Mouse (Mus musculus) MEL (cell line): Measurements from ENCODE around the gene Mlip. TPM values are rescaled to one million over a fixed set of nuclear protein-coding genes. Genes with fewer than 3 reads are reported as not detected.

Experiments
- DNase-seq: peaks from one replicate; pipeline ENCODE4 v3.0.0; 2011; ENCODE audit warnings: low read depth, low spot score
- H3K27ac ChIP-seq: 2 replicates; pipeline ENCODE4 v1.5.1; 2012; ENCODE audit warnings: low read depth, mild to moderate bottlenecking, control low read depth, low read length, moderate library complexity; ENCODE audit not compliant: control insufficient read depth
- H3K27me3 ChIP-seq, 2 experiments: fragments of 150-350 bp in 1 of 2; sonication (generic) in 1 of 2; 2 replicates each; pipeline ENCODE4 v1.6.1; 2012; ENCODE audit warnings: low read length in 2 of 2, mild to moderate bottlenecking in 2 of 2, improper control_type of control experiment in 1 of 2, moderate library complexity in 1 of 2; ENCODE audit not compliant: insufficient read depth in 2 of 2, control insufficient read depth in 1 of 2
- H3K36me3 ChIP-seq, 2 experiments: 2 replicates each; pipeline ENCODE4 v1.6.1; 2012 to 2014; ENCODE audit warnings: low read length in 2 of 2, improper control_type of control experiment in 1 of 2, inconsistent platforms in 1 of 2, mild to moderate bottlenecking in 1 of 2; ENCODE audit not compliant: insufficient read depth in 2 of 2, control insufficient read depth in 1 of 2
- H3K4me1 ChIP-seq, 2 experiments: fragments of 150-350 bp in 1 of 2; sonication (generic) in 1 of 2; 2 replicates each; pipeline ENCODE4 v1.6.1; 2012; ENCODE audit warnings: low read length in 2 of 2, improper control_type of control experiment in 1 of 2, mild to moderate bottlenecking in 1 of 2; ENCODE audit not compliant: insufficient read depth in 2 of 2, control insufficient read depth in 1 of 2
- H3K4me3 ChIP-seq, 2 experiments: fragments of 150-350 bp in 1 of 2; sonication (generic) in 1 of 2; 2 replicates each; pipeline ENCODE4 v1.5.1; 2012; ENCODE audit warnings: low read depth in 2 of 2, low read length in 2 of 2, mild to moderate bottlenecking in 2 of 2, moderate library complexity in 2 of 2, control low read depth in 1 of 2, improper control_type of control experiment in 1 of 2; ENCODE audit not compliant: control insufficient read depth in 1 of 2, insufficient read depth in 1 of 2
- H3K79me2 ChIP-seq: 2 replicates; pipeline ENCODE4 v1.6.1; 2012; ENCODE audit warnings: mild to moderate bottlenecking, low read length, moderate library complexity; ENCODE audit not compliant: control insufficient read depth, poor library complexity, insufficient read depth
- H3K9ac ChIP-seq: 2 replicates; pipeline ENCODE4 v1.6.1; 2012; ENCODE audit warnings: low read depth, mild to moderate bottlenecking, control low read depth, low read length, moderate library complexity; ENCODE audit not compliant: control insufficient read depth, poor library complexity, severe bottlenecking
- H3K9me3 ChIP-seq: fragments of 150-350 bp; sonication (generic); replicated peaks from 2 replicates; pipeline ENCODE4 v1.6.1; 2012; ENCODE audit warnings: mild to moderate bottlenecking, low read length, improper control_type of control experiment, moderate library complexity; ENCODE audit not compliant: insufficient read depth
- BHLHE40 ChIP-seq: IDR thresholded peaks from 2 replicates; pipeline ENCODE4 v1.6.1; 2012; ENCODE audit warnings: low read depth, mild to moderate bottlenecking, inconsistent platforms, low read length, improper control_type of control experiment, borderline replicate concordance
- CHD1 ChIP-seq: IDR thresholded peaks from 2 replicates; pipeline ENCODE4 v1.6.1; 2012; ENCODE audit warnings: low read depth, mild to moderate bottlenecking, inconsistent platforms, low read length, improper control_type of control experiment
- E2F4 ChIP-seq: IDR thresholded peaks from 2 replicates; pipeline ENCODE4 v1.6.1; 2011; ENCODE audit warnings: low read depth, low read length, improper control_type of control experiment, borderline replicate concordance
- ETS1 ChIP-seq: IDR thresholded peaks from 2 replicates; pipeline ENCODE4 v1.6.1; 2012; ENCODE audit warnings: low read depth, mild to moderate bottlenecking, inconsistent platforms, low read length, improper control_type of control experiment, moderate library complexity
- KAT2A ChIP-seq: conservative IDR thresholded peaks from 2 replicates; pipeline ENCODE4 v1.6.1; 2012; ENCODE audit warnings: low read depth, low read length, improper control_type of control experiment, inconsistent platforms
- MAFK ChIP-seq: IDR thresholded peaks from 2 replicates; pipeline ENCODE4 v1.6.1; 2011; ENCODE audit warnings: low read depth, mild to moderate bottlenecking, low read length, improper control_type of control experiment, borderline replicate concordance
- MYB ChIP-seq: IDR thresholded peaks from 2 replicates; pipeline ENCODE4 v1.6.1; 2011; ENCODE audit warnings: mild to moderate bottlenecking, low read depth, low read length, improper control_type of control experiment
- MYC ChIP-seq: IDR thresholded peaks from 2 replicates; pipeline ENCODE4 v1.6.1; 2011; ENCODE audit warnings: low read depth, mild to moderate bottlenecking, low read length, improper control_type of control experiment, moderate library complexity
- POLR2AphosphoS2 ChIP-seq: IDR thresholded peaks from 2 replicates; pipeline ENCODE4 v1.6.1; 2011; ENCODE audit warnings: low read length, improper control_type of control experiment
- POLR2AphosphoS5 ChIP-seq: IDR thresholded peaks from 2 replicates; pipeline ENCODE4 v1.6.1; 2012; ENCODE audit warnings: low read depth, borderline replicate concordance, mild to moderate bottlenecking, inconsistent platforms, low read length, moderate library complexity, mixed read lengths
- RAD21 ChIP-seq: IDR thresholded peaks from 2 replicates; pipeline ENCODE4 v1.6.1; 2011; ENCODE audit warnings: mild to moderate bottlenecking, low read depth, low read length, improper control_type of control experiment
- UBTF ChIP-seq: IDR thresholded peaks from 2 replicates; pipeline ENCODE4 v1.6.1; 2012; ENCODE audit warnings: low read depth, mild to moderate bottlenecking, inconsistent platforms, low read length, improper control_type of control experiment, moderate library complexity, borderline replicate concordance; ENCODE audit not compliant: insufficient read depth
- USF2 ChIP-seq, 2 experiments: IDR thresholded peaks; 2 replicates each; pipeline ENCODE4 v1.6.1; 2011 to 2012; ENCODE audit warnings: improper control_type of control experiment in 2 of 2, low read length in 2 of 2, borderline replicate concordance in 1 of 2, inconsistent platforms in 1 of 2, low read depth in 1 of 2, mild to moderate bottlenecking in 1 of 2; ENCODE audit not compliant: insufficient read depth in 1 of 2
- ZKSCAN1 ChIP-seq: IDR thresholded peaks from 2 replicates; pipeline ENCODE4 v1.6.1; 2012; ENCODE audit warnings: low read depth, mild to moderate bottlenecking, inconsistent platforms, low read length, improper control_type of control experiment, moderate library complexity
- ZMIZ1 ChIP-seq: IDR thresholded peaks from 2 replicates; pipeline ENCODE4 v1.6.1; 2012; ENCODE audit warnings: low read depth, mild to moderate bottlenecking, inconsistent platforms, low read length, improper control_type of control experiment, moderate library complexity
- ZNF384 ChIP-seq: IDR thresholded peaks from 2 replicates; pipeline ENCODE4 v1.6.1; 2012; ENCODE audit warnings: low read depth, mild to moderate bottlenecking, inconsistent platforms, low read length, improper control_type of control experiment
- polyA plus RNA-seq, 2 experiments: library from polyadenylated mRNA; stranded (reverse) in 1 of 2; unstranded in 1 of 2; fragments of >175 nt in 1 of 2; fragments of >200 nt in 1 of 2; gene quantifications; 2 replicates each; pipeline versions ENCODE4 v1.2.1 to v1.2.4; 2012; ENCODE audit warnings: low replicate concordance in 2 of 2, low read depth in 1 of 2; ENCODE audit not compliant: insufficient read length in 2 of 2, insufficient read depth in 1 of 2, missing spikeins in 1 of 2
- total RNA-seq: library from RNA; depleted of rRNA; stranded (reverse); fragments of 300-350 nt; gene quantifications from 2 replicates; pipeline ENCODE4 v1.2.3, GENCODE M21; 2012

The Mlip gene
- total and polyA plus RNA-seq, 3 experiments = 0.04 TPM; not detected in 2

DNA sequence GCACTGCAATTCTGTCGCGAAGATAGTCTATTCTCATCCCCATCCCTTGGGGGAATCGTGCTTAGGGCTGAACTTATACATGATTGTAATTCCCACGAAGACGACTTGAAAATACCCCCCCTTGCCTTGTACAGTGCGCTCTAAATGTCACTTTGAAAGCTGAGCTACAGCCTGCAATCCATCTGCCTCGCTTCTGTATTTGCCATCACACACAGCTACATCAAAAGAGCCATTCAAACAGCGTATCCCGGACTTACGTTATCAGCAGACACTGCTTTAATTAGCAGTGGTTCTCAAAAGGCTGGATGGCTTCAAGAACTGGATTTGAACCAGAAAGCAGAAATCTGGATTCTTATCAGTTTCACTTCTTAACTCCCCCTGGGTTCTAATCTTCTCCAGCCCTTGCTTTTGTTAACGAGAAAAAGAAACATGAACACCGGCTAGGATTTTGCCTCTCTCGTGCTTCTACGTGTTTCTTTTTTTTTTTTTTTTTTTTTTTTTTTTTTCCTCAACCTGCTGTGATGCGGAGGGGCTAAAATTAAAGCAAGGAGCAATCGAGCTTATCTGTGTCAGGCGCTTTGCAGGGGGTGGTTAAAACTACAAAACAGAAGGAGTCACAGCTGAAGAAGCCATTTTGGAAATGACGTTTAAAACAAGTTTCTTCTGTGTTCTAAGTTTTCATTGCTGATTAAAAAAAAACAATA, 12.5 kb downstream of the Mlip start:
- no peak overlapping the region for H3K9ac ChIP-seq
- H3K79me2 ChIP-seq = no peaks in the 10 kb centered on the region
- no peak overlapping the region for H3K4me3 ChIP-seq
- no peaks in the 10 kb centered on the region; a peak in 2 of 4 replicates for H3K27me3 ChIP-seq
- H3K4me1 ChIP-seq = no peaks in the 10 kb centered on the region
- no peak for DNase-seq
- H3K36me3 ChIP-seq = no peaks in the 10 kb centered on the region
- H3K9me3 ChIP-seq = no peaks in the 10 kb centered on the region
- no peak for TF ChIP-seq UBTF
- no peak for TF ChIP-seq MYB
- H3K27ac ChIP-seq = no peak overlapping the region

DNA sequence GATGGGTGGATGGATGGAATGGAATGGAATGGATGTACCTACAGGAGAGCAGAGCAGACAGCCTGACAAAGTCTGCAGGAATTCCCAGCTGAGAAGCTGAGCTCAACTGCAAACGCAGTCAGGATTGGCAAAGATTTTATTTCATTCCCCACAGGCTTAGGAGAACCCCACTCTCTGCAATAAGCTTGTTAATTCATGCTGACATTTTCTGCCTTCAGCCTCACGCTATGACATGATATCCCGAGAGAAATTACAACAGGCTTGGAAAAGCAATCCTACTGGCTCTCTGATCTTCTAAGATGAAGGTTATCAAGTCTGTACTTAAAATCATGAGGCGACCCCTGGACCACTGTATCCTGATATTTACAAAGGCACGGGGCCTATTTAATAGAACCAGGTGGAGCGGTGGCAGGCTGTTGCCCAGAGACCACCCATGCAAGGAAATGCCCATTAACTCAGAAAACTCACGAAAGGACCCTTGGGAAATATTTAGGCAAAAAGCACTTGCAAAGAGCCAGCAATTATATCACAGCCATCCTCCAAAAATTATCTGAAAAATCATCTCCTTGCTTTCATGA, 13.1 kb downstream of the Mlip start:
- Histone ChIP-seq H3K4me3 (no peak overlapping the region), H3K27me3 (no peaks in the 10 kb centered on the region; a peak in 2 of 4 replicates), H3K9me3 (no peaks in the 10 kb centered on the region), H3K27ac (no peak overlapping the region), H3K36me3 (no peaks in the 10 kb centered on the region), H3K79me2 (no peaks in the 10 kb centered on the region), H3K4me1 (no peaks in the 10 kb centered on the region), H3K9ac (no peak overlapping the region)
- no peak for DNase-seq
- no peak for TF ChIP-seq ZKSCAN1
- no peak for TF ChIP-seq E2F4
- TF ChIP-seq POLR2AphosphoS5 = no peak
- TF ChIP-seq CHD1 = no peak
- no peak for TF ChIP-seq BHLHE40
- TF ChIP-seq ZMIZ1 = no peak
- TF ChIP-seq ZNF384 = no peak
- TF ChIP-seq MYC = no peak
- no peak for TF ChIP-seq KAT2A
- no peak for TF ChIP-seq RAD21
- no peak for TF ChIP-seq MYB
- TF ChIP-seq ETS1 = no peak
- TF ChIP-seq MAFK = no peak
- no peak for TF ChIP-seq USF2 (IDR thresholded peaks at IDR 0.05; ENCODE audit: borderline replicate concordance in 1 of 2, insufficient read depth in 1 of 2, low read depth in 1 of 2, low read length in 2 of 2)
- TF ChIP-seq POLR2AphosphoS2 = no peak
